Mouse (Mus musculus) stomach, embryonic 14.5 days (tissue): ENCODE results near the gene Olfr839-ps1. TPM values are rescaled to one million over a fixed set of nuclear protein-coding genes. Genes with fewer than 3 reads are reported as not detected.

Experiments
- ATAC-seq: fragments of 200-750 bp; cut with Nextera tagmentation; 2 replicates; pipeline ENCODE4 v1.8.0; 2017; ENCODE audit warnings: low read depth, moderate TSS enrichment; ENCODE audit not compliant: insufficient number of reproducible peaks, insufficient read depth, low FRiP score
- H3K27ac ChIP-seq: fragments of 300-500 bp; sonication (generic); 2 replicates; pipeline ENCODE4 v1.5.1; 2014; ENCODE audit warnings: mild to moderate bottlenecking, low read length, moderate library complexity, mixed read lengths
- H3K27me3 ChIP-seq: fragments of 300-500 bp; sonication (generic); 2 replicates; pipeline ENCODE4 v1.6.1; 2014; ENCODE audit warnings: low read length, control low read depth, mixed read lengths; ENCODE audit not compliant: control insufficient read depth, insufficient read depth
- H3K36me3 ChIP-seq: fragments of 300-500 bp; sonication (generic); 2 replicates; pipeline ENCODE4 v1.6.1; 2014; ENCODE audit warnings: mild to moderate bottlenecking, control low read depth, low read length, moderate library complexity, mixed read lengths; ENCODE audit not compliant: control insufficient read depth, insufficient read depth
- H3K4me1 ChIP-seq: fragments of 300-500 bp; sonication (generic); 2 replicates; pipeline ENCODE4 v1.6.1; 2014; ENCODE audit warnings: low read length, control low read depth, mixed read lengths; ENCODE audit not compliant: control insufficient read depth, insufficient read depth
- H3K4me2 ChIP-seq: fragments of 300-500 bp; sonication (generic); replicated peaks from 2 replicates; pipeline ENCODE4 v1.6.1; 2014; ENCODE audit warnings: low read depth, low read length, control low read depth
- H3K4me3 ChIP-seq: fragments of 300-500 bp; sonication (generic); 2 replicates; pipeline ENCODE4 v1.5.1; 2014; ENCODE audit warnings: low read depth, low read length, control low read depth
- H3K9ac ChIP-seq: fragments of 300-500 bp; sonication (generic); replicated peaks from 2 replicates; pipeline ENCODE4 v1.6.1; 2014; ENCODE audit warnings: low read depth, mild to moderate bottlenecking, control low read depth, low read length, moderate library complexity, mixed read lengths
- H3K9me3 ChIP-seq: fragments of 300-500 bp; sonication (generic); 2 replicates; pipeline ENCODE4 v1.6.1; 2016; ENCODE audit warnings: low read depth, low read length, control low read depth; ENCODE audit not compliant: control insufficient read depth
- WGBS: fragments of 180-500 bp; shearing (Covaris S2); extraction: QIAGEN DNeasy Blood & Tissue Kit; methylation state at CpG from one replicate; pipeline ENCODE4 v1.1.7; 2014; 5-methylcytosine and 5-hydroxymethylcytosine counted together
- polyA plus RNA-seq: library from polyadenylated mRNA; unstranded; fragments of >200 nt; fragmentation: Nextera tagmentation; extraction: Ambion mirVana; gene quantifications from 2 replicates; pipeline ENCODE4 v1.2.1, GENCODE M21; 2014

Gene Olfr839-ps1
- polyA plus RNA-seq, result not detected in 2 replicates

- 92% methylated on average over 1 of the region's 1 CpGs for WGBS
- no peak for ATAC-seq
- Histone ChIP-seq H3K4me1 (no peaks in the 10 kb centered on the region), H3K9ac (no peak within 1 kb of the TSS), H3K4me3 (no peak within 1 kb of the TSS), H3K36me3 (no peaks in the 10 kb centered on the region), H3K9me3 (no peaks in the 10 kb centered on the region), H3K4me2 (no peak within 1 kb of the TSS), H3K27ac (no peak within 1 kb of the TSS), H3K27me3 (no peaks in the 10 kb centered on the region)
These were observed at the start of gene Olfr839-ps1 for GRCm38 (mm10) chr9:19177212-19177611. Olfr839-ps1 (minus strand) TSS chr9:19177312.

GRCm38 (mm10) chr9:19136017-19136416 lies 41.1 kb downstream of the Olfr839-ps1 start, which contains the start of gene Olfr837:
Olfr837 (plus strand) TSS chr9:19136317.
- no peak within 1 kb of the TSS for H3K4me2 ChIP-seq
- WGBS, result 71% methylated on average over 1 of the region's 1 CpGs

GRCm38 (mm10) chr9:19120082-19120481 lies 57.0 kb downstream of the Olfr839-ps1 start, which contains the start of gene Olfr836:
Olfr836 (plus strand) TSS chr9:19120382.
- no peak within 1 kb of the TSS for H3K27ac ChIP-seq
- no peaks in the 10 kb centered on the region for H3K27me3 ChIP-seq
- H3K9ac ChIP-seq, result no peak within 1 kb of the TSS
- no peak within 1 kb of the TSS for H3K4me2 ChIP-seq
- no peaks in the 10 kb centered on the region for H3K36me3 ChIP-seq
- no peak for ATAC-seq
- H3K4me1 ChIP-seq, result no peaks in the 10 kb centered on the region
- no peaks in the 10 kb centered on the region for H3K9me3 ChIP-seq
- no peak within 1 kb of the TSS for H3K4me3 ChIP-seq

More at GRCm38 (mm10) chr9:19136017-19136416, 41.1 kb downstream of the Olfr839-ps1 start, which contains the start of gene Olfr837:
- Histone ChIP-seq H3K27me3 (no peaks in the 10 kb centered on the region), H3K4me3 (no peak within 1 kb of the TSS), H3K4me1 (no peaks in the 10 kb centered on the region), H3K27ac (no peak within 1 kb of the TSS), H3K36me3 (no peaks in the 10 kb centered on the region), H3K9me3 (no peaks in the 10 kb centered on the region), H3K9ac (no peak within 1 kb of the TSS)
- ATAC-seq, result no peak

Other genes starting within 250 kb of the Olfr839-ps1 start
- not detected in 2 replicates for gene Olfr832, start 240.2 kb downstream of the Olfr839-ps1 start, polyA plus RNA-seq
- not detected in 2 replicates for gene Olfr834, start 189.3 kb downstream of the Olfr839-ps1 start, polyA plus RNA-seq
- not detected in 2 replicates for gene Olfr835, start 144.6 kb downstream of the Olfr839-ps1 start, polyA plus RNA-seq
- gene Olfr836, start 56.9 kb downstream of the Olfr839-ps1 start, polyA plus RNA-seq, result not detected in 2 replicates
- gene Olfr837, start 41.0 kb downstream of the Olfr839-ps1 start, polyA plus RNA-seq, result not detected in 2 replicates
- not detected in 2 replicates for gene Olfr843, start 74.7 kb upstream of the Olfr839-ps1 start, polyA plus RNA-seq
- not detected in 2 replicates for gene Olfr844, start 139.0 kb upstream of the Olfr839-ps1 start, polyA plus RNA-seq
- gene Olfr845, start 159.1 kb upstream of the Olfr839-ps1 start, polyA plus RNA-seq, result not detected in 2 replicates
- not detected in 2 replicates for gene Olfr846, start 186.7 kb upstream of the Olfr839-ps1 start, polyA plus RNA-seq
- not detected in 2 replicates for gene Olfr847, start 201.4 kb upstream of the Olfr839-ps1 start, polyA plus RNA-seq